Mouse (Mus musculus) large intestine, adult 2 months (tissue): ENCODE results near the gene Rbm8a. TPM values are rescaled to one million over a fixed set of nuclear protein-coding genes. Genes with fewer than 3 reads are reported as not detected.
A peak's percentile ranks its signal among the peaks of the same experiment; 100 is the strongest.
"Not testable (repeated sequence)": the region's sequence is repeated elsewhere in the genome, so short reads cannot be mapped to it uniquely, and the experiment has no call there.

Source experiments
- DNase-seq: peaks from one replicate; pipeline ENCODE4 v3.0.0-alpha.2; 2012; ENCODE audit warnings: low read depth, low spot score
- WGBS: fragments of 180-500 bp; shearing (Covaris S2); methylation state at CpG from one replicate; pipeline ENCODE4 v1.1.7; 2018; 5-methylcytosine and 5-hydroxymethylcytosine counted together
- polyA plus RNA-seq: library from polyadenylated mRNA; depleted of rRNA; stranded (reverse); fragments of >200 nt; gene quantifications from 2 replicates; pipeline ENCODE4 v1.2.3, GENCODE M21; 2012

The Rbm8a gene
- polyA plus RNA-seq, 1 experiment, result 18.2 TPM

DNA sequence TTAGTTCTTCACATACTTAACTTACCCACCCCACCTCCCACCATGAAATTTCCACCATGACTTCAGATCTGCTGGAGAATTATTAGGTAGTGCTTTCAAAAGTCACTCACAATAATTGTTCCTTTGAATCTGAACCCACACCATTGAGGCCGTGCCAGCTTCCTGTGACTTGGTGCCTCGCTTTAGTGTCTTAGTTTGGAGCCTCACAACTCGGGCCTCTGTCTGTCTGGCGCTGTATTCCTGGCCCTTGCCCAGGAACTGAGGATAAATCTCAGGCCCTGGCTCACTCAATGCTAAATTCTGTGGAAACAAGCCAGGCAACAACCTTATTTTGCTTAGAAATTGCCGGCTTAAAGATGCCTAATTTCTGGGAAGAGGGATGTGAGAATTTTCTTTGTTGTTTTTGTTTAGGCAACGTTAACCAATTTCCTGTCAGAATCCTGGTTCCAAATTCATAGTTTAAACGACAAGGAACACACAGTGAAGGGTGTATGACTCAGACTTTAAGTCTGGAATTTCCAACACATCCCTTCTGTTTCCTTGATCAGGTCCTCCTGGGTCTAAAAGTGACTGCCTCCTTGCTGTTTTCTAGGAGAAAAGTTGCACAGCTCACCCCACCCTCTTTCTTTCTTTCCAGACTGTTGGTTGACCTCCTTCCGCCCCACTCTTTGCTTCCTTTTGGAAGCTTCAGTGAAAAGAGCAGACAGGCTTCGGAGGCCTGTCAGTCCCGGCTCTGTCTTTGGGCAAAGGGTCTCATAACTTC lies 27.6 kb upstream of the Rbm8a start:
- 43% methylated on average over 10 of the region's 10 CpGs for WGBS

DNA sequence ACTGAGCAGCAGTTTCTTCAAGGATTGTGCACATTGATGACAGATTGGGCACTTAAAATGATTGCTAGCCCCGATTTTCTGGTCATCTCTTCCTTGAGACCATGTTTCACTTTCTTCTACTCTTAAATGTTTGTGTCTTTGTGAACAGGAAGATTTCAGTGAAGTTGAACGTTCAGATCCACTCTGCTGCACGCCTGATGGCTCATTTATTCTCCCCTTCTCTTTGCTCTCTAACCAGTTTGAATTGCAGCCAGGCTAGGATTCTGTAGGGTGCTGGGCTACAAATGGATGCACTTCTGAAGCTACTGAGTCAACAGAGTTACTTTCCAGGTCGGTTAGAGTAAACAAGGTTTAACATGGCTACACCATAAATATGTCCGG lies 27.0 kb upstream of the Rbm8a start:
- no peak for DNase-seq
- WGBS, result 15% methylated on average over 5 of the region's 5 CpGs

More for the DNA sequence above, 27.6 kb upstream of the Rbm8a start:
- DNase-seq, result no peak

DNA sequence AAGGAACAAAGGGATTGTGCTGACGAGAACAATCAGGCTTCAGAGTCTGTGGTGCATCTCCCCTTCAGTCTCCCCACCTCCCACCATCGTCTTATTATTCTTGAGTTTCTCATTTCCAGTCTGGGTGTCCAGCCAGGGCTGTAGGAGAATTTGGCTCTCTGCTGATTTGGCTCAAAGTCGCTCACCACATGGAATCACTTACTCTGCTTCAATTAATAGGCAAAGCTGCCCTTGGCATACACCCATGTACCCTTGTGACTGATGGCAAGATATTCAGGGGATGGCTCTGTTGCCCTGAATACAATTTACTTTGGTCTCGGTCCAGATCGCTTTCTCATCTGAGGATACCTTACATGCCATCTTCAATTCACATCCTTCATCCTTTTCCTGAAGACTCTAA lies 26.4 kb upstream of the Rbm8a start:
- 52% methylated on average over 5 of the region's 5 CpGs for WGBS
- DNase-seq, result no peak

DNA sequence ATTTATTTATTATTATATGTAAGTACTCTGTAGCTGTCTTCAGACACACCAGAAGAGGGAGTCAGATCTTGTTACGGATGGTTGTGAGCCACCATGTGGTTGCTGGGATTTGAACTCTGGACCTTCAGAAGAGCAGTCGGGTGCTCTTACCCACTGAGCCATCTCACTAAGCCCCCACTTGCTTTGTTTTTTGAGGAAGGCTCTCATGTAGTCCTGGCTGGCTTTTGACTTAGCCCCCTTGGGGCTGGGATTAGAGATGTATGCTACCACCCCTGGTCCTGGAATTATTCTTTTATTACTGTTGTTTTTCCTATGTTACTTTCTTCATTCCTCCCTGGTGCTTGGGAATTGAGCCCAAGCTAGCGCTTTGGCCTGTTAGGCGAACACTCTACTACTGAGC lies 23.7 kb upstream of the Rbm8a start:
- WGBS, result 93% methylated on average over 4 of the region's 4 CpGs
- DNase-seq, result not testable (repeated sequence)

DNA sequence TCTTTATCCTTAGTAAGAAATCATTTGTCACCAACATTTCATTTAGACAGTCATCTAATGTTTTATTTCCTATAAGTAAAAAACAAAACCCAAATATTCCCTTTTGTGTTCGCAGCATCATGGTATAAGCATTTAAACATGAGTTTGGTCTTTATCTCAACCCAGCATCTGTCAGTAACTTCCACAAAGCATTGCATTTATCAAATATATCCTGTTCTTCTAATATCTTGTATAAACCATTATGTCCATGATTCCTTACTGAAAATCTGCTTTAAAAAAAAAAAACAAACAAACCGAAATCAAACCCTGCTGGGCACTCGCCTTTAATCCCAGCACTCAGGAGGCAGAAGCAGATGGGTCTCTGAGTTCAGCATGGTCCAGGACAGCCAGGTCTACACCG lies 23.1 kb upstream of the Rbm8a start:
- 87% methylated on average over 4 of the region's 4 CpGs for WGBS
- DNase-seq, result no peak

DNA sequence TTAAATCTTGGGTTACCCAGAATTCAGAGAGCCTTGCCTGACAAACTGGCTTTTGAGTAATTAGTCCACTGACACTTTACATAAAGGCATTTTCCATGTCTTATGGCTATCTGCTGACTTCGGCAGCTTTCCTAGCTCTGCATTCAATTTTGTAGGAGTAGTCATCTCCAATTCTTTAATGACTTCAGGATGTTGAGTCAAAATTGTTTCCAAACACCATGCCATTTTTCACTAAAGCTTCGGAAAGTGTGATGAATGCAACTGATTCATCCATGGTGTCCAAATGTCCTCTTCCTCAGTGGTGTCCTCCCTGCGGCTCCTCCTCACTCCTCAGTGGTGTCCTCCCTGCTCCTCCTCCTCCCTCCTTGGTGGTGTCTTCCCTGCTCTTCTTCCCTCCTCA lies 11.8 kb upstream of the Rbm8a start:
- WGBS, result 92% methylated on average over 3 of the region's 3 CpGs
- no peak for DNase-seq

DNA sequence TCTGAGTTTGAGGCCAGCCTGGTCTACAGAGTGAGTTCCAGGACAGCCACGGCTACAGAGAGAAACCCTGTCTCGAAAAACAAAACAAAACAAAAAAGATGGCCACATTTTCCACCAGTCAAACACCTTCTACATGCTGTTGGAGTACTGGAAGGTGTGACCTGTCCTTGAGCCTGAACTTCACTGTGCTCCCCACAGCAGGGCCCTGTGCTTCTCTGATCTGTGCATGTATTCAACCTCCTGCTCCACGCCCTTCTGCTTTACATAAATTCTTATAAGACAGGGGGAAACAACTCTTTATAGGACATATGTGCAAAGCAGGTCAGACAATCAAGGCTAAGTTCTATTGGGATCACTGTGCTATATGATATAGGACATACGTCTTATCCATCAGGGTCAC lies 6.5 kb upstream of the Rbm8a start:
- no peak for DNase-seq
- WGBS, result 89% methylated on average over 4 of the region's 4 CpGs

DNA sequence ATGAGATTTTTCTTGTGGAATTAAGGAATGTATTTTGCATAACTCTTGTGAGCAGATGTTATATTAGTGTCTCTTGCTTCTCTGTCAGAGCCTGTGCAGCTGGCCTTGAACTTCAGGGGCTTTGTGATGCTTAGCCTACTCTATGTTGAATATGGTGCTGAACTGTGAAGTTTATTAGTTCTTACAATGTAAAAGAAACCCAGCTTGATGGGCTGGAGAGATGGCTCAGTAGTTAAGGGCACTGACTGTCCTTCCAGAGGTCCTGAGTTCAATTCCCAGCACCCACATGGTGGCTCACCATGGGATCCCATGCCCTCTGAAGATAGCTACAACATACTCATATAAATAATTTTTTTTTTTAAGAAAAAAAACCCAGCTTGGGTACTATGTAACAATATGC lies 2.3 kb downstream of the Rbm8a start:
- DNase-seq, result no peak

DNA sequence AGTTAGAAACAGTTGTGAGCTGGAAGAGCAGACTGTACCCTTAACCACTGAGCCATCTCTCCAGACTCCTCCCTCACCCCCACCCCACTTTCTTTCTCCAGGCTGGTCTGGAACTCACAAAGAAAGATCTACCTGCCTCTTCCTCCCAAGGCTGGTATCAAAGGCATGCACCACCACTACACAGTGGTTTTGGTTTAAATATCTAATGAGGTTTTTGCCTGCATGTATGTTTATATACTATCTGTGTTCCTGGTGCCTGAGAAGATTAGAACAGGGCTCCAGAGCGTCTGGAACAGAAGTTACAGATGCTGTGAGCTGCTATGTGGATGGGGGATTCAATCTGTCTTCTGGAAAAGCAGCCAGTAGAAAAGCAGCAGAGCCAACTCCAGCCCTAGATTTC lies 4.3 kb downstream of the Rbm8a start:
- whole genome bisulfite sequencing, result 70% methylated on average over 1 of the region's 1 CpGs
- no peak for DNase-seq

DNA sequence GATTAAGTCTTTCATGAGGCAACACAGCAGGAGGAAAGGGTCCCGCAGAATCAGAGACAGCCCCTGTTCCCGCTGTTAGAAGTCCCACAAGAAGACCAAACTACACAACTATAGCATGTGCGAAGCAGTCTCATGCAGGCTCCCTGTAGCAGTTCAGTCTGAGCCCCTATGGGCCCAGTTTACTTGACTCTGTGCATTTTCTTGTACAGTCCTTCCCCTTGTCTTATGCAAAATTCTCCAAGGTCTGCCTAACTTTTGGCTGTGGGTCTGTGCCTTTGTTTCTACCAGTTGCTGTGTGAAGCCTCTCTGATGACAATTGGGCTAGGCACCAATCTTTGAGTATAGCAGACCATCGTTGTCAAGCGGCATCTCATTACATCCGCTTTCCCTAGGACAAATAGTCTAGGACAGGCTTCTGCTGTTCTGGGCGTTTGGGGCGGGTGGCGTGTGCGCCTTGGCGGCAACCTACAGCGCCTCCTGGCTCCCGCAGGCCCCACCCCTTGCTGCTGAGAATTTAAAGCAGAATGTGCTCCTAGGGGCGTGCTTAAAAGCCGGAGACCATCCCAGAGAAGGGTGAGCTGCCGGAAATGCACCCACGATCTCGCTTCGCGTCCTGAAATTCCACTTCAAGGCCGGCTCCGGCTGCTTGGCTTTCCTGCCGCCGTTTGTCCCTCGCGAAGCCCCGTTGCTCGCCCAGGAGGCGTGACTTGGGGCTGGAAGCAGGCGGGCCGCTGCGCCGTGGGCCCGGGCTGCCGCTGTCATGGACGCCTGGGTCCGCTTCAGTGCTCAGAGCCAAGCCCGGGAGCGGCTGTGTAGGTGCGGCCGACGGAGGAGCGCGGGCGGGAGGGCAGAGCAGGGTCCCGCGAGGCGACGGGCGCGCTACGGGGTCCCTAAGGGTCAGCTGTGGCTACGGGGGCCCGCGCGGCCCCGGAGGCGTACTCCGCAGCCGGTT lies 5.5 kb downstream of the Rbm8a start, which contains the start of the genes Pex11b and Gm42957:
TSS of gene Pex11b (plus strand) at position 449 of the 952 bp plus-strand sequence.
TSS of gene Gm42957 (plus strand) at position 547 of the 952 bp plus-strand sequence.
- peak; percentile 68 for DNase-seq
- WGBS, result 3% methylated on average over 60 of the region's 60 CpGs

DNA sequence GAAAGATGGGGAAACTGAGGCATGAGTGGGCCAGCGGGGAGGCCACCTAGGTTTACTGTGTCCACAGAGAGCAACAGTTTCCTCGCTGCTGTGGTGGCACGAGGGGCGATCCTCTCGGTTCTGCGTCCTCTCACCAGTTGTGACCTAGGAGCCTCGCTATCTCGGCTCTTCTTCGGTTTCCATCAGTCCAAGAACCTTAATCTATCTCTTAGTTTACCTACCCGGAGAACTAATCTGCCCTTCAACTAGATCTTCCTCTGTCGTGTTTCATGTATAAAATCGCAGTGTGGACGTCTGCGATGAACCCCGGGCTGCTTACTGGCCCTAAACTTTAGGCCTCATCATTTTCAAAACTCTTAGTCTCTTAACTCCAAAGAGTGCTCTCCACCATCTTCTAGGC lies 6.2 kb downstream of the Rbm8a start:
- 3% methylated on average over 15 of the region's 15 CpGs for WGBS
- no peak for DNase-seq

DNA sequence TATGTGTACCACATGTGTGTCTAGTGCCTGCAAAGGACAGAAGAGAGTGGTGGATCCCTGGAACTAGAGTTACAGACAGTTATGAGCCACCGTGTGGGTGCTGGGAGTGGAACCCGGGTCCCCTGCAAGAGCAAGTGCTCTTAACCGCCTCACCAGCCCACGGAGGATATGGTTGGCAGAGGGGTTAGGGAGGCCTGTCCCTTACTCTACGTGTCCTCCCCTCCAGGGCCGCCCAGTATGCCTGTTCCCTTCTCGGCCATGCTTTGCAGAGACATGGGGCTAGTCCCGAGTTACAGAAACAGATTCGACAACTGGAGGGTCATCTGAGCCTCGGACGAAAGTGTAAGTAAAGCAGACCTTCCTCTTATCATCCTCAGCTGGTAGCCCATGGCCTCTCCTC lies 6.7 kb downstream of the Rbm8a start:
- 47% methylated on average over 11 of the region's 11 CpGs for WGBS
- DNase-seq, result no peak

DNA sequence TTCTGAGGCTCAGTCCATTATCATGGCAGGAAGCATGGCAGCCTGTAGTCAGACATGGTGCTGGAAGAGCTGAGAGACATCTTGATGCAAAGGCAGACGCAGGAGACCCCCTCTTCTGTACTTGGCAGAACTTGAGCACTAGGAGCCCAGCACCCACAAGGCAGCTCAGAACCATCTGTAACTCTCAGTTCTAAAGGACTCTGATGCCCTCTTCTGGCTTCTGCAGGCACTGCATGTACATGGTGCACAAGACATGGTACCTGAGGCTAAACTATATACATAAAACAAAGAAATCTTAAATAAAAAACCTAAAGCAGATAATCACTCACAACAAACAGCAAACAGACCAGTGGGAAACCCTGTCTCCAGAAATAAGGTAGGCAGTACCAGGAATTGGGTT lies 9.5 kb downstream of the Rbm8a start:
- DNase-seq, result no peak

DNA sequence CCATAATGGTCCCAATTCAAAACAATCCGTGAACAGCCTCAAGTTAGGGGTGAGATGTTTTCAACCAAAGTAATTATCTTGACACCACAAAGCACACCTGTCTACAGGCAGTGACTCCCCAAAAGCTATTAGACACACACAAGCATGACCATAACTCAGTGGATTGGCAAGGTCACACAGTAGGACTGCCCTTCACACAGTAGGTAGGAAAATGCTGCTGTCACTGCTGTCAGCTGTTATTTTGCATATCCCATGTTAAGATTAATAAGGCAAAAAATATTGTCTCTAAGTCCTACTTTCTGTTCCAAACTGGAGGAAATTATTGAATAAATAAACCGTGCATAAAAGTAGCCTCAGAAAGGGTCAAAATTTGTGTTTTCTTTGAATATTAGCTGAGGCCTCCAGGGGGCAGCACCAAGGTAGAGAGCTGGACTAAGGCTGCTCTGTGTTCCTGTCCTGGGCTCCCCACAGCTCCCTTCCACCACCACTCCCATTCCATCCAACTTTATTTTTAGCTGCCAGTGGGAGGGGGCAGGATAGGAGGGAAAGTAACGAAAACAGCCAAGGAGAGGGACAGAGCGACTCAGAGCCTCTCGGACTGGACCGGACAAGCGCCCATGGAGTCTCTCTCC lies 15.4 kb downstream of the Rbm8a start, which contains the start of gene Itga10:
TSS of gene Itga10 (plus strand) at position 567 of the 632 bp plus-strand sequence.
- DNase-seq, result no peak
- 66% methylated on average over 7 of the region's 7 CpGs for WGBS

More for the DNA sequence above, 9.5 kb downstream of the Rbm8a start:
- 85% methylated on average over 1 of the region's 1 CpGs for WGBS

DNA sequence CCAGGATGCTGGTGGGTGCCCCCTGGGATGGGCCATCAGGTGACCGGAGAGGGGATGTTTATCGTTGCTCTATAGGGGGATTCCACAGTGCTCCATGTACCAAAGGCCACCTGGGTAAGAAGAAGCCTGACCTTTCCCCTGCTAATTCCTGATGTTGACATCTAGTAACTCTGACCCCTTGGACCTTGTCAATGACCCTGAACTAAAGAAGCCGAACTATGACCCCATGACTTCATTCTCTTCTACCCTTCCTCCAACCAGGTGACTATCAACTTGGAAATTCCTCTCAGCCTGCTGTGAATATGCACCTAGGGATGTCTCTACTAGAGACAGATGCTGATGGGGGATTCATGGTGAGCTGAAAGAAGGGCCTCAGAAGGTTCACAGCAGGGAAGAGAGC lies 17.6 kb downstream of the Rbm8a start:
- WGBS, result 83% methylated on average over 3 of the region's 3 CpGs

DNA sequence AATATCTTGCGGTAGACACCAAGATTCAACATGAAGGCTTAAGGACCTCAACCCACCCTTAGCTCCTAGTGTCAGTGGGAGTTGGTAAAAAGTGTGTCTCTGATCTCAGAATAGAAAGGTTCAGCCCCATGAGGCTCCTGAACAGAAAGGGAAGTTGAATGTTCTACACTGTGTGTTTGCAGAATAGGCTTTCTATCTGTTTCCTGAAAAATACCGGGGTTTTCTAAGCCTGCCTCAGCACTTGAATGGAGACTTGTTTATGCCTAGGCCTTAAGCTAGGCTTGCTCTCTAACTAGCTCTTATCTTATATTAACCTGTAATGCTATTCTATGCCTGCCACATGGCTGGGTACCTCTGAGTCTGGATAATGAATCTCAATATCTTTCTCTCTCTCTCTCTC lies 31.2 kb downstream of the Rbm8a start:
- DNase-seq, result no peak

More for the DNA sequence above, 17.6 kb downstream of the Rbm8a start:
- no peak for DNase-seq

DNA sequence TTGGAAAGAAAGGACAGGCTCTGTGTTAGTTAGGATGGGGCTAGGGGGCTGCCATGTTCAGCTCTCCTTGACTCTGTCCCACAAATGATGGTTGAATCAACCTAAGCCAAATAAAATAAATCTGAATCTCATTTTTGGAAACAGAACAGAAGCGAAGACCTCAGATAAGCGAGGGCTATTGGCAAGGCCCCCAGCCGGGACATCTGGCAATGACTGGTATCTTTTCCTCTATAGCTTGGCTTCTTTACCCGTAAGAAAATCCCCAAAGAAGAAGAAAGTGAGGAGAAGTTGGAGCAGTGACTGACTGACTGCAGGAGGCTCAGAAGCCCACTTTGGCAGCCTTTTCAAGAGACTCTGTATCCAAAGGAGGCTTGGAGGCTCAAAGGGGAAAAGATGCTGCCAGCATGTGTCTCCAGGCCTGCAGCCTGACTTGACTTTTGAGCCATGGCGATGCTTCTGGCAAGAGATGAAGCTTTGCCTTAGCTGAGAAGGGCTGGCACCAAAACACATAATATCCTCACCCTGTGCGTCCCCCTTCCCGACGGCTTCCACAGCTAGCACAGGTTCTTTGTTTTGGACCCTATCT lies 33.1 kb downstream of the Rbm8a start:
- no peak for DNase-seq
- 58% methylated on average over 8 of the region's 8 CpGs for WGBS

More for the DNA sequence above, 31.2 kb downstream of the Rbm8a start:
- 78% methylated on average over 2 of the region's 2 CpGs for WGBS

DNA sequence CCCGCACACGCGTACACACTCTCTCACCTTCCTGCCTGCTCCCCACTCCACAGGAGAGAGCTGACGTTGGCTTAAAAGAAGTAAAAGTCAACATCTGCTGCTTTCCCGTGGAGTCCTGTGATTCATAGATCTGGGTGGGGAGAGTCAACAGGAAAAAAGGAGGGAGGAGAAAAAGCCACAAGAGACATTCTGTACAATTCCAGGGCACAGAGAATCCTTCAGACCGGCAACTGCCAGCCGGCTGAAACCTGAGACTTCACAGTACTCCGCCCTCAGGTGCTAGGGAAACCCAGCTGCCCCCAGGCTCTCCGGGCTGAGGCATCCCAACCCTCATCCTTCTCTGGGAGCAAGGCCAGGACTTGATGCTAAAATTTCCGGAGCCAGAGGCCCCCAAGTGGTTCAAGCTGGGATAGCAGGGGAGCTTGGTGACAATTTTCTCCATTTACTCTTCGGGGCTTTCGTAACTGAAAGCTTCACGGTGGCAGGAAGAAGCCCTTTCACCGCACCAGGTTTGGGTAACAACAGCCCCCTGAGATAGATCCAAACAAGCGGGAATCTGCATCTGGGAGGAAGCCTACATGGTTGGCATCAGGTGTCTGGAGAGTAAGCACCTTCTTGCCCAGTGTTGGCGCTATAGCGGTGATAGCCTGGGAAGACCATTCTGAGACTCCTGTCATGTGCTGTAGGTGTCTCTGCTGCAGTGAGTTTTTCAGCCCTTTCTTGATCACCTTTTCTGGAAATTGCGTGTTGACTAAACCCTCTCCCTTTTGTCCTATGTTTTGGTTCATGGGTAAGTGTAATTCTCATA lies 33.9 kb downstream of the Rbm8a start:
- no peak for DNase-seq

More for the DNA sequence above, 33.9 kb downstream of the Rbm8a start:
- 5% methylated on average over 18 of the region's 18 CpGs for WGBS
